Mouse (Mus musculus) adrenal gland (tissue): Measurements from ENCODE around the gene Skap1.

Experiments used
- intact Hi-C: fragments of 180-260 bp; cut with DNase I; formaldehyde crosslinking; loops from one replicate; pipeline ENCODE4 v1.15.1; 2025
- long read RNA-seq, 2 experiments: library from polyadenylated mRNA; unstranded; transcript quantifications; one replicate each; pipeline ENCODE4 v2.0.0; 2020; ENCODE audit warnings: borderline replicate concordance in 1 of 2; ENCODE audit not compliant: insufficient replicate concordance in 1 of 2

Gene Skap1
- long read RNA-seq, experiment 1, partial matches to known transcripts, result 1 of 9 reads
- long read RNA-seq, experiment 1, other reads (novel, unspliced or antisense), result 3 of 9 reads
- long read RNA-seq, experiment 2, transcript Skap1-201 (12 exons, 1,425 nt), result major isoform, 9 of 12 reads
- long read RNA-seq, experiment 2, partial matches to known transcripts, result 0 of 12 reads
- long read RNA-seq, experiment 2, other reads (novel, unspliced or antisense), result 2 of 12 reads

GRCm38 (mm10) chr11:96463986-96464715, at the start of gene Skap1:
Gene Skap1 (plus strand): TSS chr11:96464593.
- intact Hi-C loops, result no loop called here

- intact Hi-C loops, result no loop called here
Observed at GRCm38 (mm10) chr11:96421074-96421473, 43.3 kb upstream of the Skap1 start.

- intact Hi-C loops, result no loop called here
Observed at GRCm38 (mm10) chr11:96421517-96422265, 42.7 kb upstream of the Skap1 start.

- intact Hi-C loops, result no loop called here
Observed at GRCm38 (mm10) chr11:96425193-96425592, 39.2 kb upstream of the Skap1 start.

- intact Hi-C loops, result no loop called here
Observed at GRCm38 (mm10) chr11:96426191-96426590, 38.2 kb upstream of the Skap1 start.

GRCm38 (mm10) chr11:96426805-96427204, 37.6 kb upstream of the Skap1 start:
- intact Hi-C loops, result no loop called here

GRCm38 (mm10) chr11:96429062-96429461, 35.3 kb upstream of the Skap1 start:
- intact Hi-C loops, result no loop called here

- intact Hi-C loops, result no loop called here
Observed at GRCm38 (mm10) chr11:96429891-96430290, 34.5 kb upstream of the Skap1 start.

GRCm38 (mm10) chr11:96431871-96432270, 32.5 kb upstream of the Skap1 start:
- intact Hi-C loops, result no loop called here

- intact Hi-C loops, result loop anchor here (5.0 kb wide), 1 partner anchor 102 kb away; no protein-coding TSS in a partner anchor
Observed at GRCm38 (mm10) chr11:96434888-96435287, 29.5 kb upstream of the Skap1 start.

- intact Hi-C loops, result loop anchor here (5.0 kb wide), 1 partner anchor 101 kb away; no protein-coding TSS in a partner anchor
Observed at GRCm38 (mm10) chr11:96436525-96436924, 27.9 kb upstream of the Skap1 start.

- intact Hi-C loops, result loop anchor here (5.0 kb wide), 1 partner anchor 99 kb away; no protein-coding TSS in a partner anchor
Observed at GRCm38 (mm10) chr11:96438787-96439186, 25.6 kb upstream of the Skap1 start.

GRCm38 (mm10) chr11:96441546-96442185, 22.7 kb upstream of the Skap1 start:
- intact Hi-C loops, result no loop called here

GRCm38 (mm10) chr11:96442468-96442867, 21.9 kb upstream of the Skap1 start:
- intact Hi-C loops, result no loop called here

GRCm38 (mm10) chr11:96447931-96448330, 16.5 kb upstream of the Skap1 start:
- intact Hi-C loops, result no loop called here

- intact Hi-C loops, result no loop called here
Observed at GRCm38 (mm10) chr11:96455111-96455510, 9.3 kb upstream of the Skap1 start.

- intact Hi-C loops, result no loop called here
Observed at GRCm38 (mm10) chr11:96455699-96456326, 8.6 kb upstream of the Skap1 start.

GRCm38 (mm10) chr11:96456508-96457305, 7.7 kb upstream of the Skap1 start:
- intact Hi-C loops, result no loop called here

GRCm38 (mm10) chr11:96461766-96462165, 2.6 kb upstream of the Skap1 start:
- intact Hi-C loops, result no loop called here

- intact Hi-C loops, result no loop called here
Observed at GRCm38 (mm10) chr11:96462191-96462752, 2.1 kb upstream of the Skap1 start.
